Mouse (Mus musculus): Measurements from ENCODE around the gene Tspan9. TPM values are rescaled to one million over a fixed set of nuclear protein-coding genes. Genes with fewer than 3 reads are reported as not detected.
A peak's percentile ranks its signal among the peaks of the same experiment; 100 is the strongest.

Gene Tspan9
- total RNA-seq, 2 experiments from 2014 or later, result 0.26 TPM; not detected in 1

DNA sequence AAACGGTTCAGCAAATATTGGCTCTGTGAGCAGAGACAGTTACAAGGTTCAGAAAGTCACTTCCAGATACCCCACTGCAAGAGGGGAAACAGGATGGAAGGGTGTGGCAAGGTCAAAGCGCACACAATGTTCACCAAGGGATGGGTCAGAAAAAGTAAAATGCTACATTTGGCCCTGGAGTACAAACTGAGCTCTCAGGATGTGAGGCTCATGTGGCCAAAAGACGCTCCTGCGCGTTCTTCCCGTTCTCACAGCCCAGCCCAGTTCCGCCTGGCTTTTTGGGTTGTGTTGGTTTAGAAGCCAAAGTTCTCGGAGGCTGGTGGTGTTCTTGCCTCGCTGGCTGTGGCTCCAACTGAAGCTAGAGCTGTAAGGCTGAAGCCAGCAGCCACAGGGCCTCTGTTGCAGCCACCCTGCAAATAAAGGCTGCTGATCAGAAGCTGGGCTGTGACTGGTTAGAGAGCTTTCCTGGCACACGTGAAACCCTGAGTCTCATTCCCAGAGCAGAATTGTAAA, 9.7 kb downstream of the Tspan9 start:
- ATAC-seq (ENCODE audit: poor library complexity, severe bottlenecking), result no peak

DNA sequence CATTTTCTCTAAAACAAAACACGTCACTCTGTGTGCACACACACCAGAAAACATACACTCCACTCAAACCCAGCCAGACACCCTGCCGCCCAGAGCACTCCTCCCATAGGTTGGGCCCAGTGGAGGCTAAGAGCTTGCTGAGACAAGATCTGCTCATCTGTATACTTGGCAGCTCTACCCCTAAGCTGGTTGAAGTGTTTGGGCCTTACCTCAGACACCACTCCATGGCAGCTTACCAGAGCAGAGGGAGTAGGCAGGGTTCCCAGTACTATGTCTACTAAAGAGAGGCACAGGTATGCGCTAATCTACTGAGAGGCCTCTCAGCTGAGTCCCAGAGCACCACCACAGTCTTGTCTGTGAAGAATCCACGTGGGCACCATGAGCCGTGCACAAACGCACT, 10.8 kb downstream of the Tspan9 start:
- no peak for ATAC-seq (ENCODE audit: poor library complexity, severe bottlenecking)

DNA sequence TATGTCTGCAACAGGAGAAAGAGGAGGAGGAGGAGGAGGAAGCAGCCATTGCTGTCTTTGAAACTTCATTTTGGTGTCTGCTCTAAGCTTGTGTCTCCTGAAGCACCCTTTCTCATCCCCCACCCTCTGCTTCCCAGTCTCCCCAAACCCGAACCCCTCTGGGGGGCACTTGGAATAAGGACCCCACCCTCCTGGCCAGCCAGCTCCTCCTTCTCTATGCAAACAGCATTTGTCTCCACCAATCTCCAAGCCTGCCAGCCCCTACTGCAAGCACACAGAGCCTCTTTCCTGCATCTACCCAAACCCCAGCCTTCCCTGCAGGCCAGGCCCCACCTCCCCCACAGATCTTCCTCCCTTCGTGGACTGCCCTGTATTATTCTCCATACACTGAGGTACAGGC, 12.0 kb downstream of the Tspan9 start:
- no peak for ATAC-seq (ENCODE audit: poor library complexity, severe bottlenecking)

DNA sequence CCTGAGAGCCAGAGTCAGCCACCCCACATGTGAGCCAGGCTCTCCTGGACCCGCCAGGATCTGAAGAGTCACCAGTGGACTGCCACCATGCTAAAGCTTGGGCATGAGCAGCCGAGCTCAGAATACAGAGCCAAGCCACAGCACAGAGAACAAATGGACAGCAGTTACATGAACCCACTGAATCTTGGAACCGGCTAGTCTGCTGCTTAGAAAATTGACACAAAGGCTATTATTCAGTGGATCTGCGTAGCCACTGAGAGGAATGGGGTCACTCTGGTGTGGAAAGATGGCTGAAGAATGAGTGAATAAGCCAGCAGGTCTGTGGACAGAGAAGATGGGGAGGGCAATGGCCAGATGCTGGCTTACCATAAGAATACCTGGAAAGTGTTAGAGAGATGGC, 12.7 kb downstream of the Tspan9 start:
- ATAC-seq (ENCODE audit: poor library complexity, severe bottlenecking), result no peak

DNA sequence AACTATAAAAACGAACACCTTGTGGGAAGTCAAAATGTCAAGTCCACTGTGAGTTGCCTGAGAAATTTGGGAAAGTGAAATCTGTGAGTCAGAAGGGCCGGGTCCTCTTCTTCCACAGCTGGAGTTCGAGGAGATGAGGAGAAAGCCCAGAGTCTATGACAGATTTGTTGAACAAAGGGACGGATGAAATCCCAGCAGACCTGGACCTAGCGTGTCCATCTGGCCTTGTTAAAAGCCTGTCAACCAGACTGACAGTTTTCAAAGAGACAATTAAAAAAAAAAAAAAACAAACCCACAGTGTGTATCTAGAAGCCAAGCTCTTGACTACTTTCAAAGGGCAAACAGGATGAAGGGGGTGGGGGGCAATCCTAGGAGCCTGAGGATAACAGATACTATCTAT, 14.0 kb downstream of the Tspan9 start:
- no peak for ATAC-seq (ENCODE audit: poor library complexity, severe bottlenecking)

DNA sequence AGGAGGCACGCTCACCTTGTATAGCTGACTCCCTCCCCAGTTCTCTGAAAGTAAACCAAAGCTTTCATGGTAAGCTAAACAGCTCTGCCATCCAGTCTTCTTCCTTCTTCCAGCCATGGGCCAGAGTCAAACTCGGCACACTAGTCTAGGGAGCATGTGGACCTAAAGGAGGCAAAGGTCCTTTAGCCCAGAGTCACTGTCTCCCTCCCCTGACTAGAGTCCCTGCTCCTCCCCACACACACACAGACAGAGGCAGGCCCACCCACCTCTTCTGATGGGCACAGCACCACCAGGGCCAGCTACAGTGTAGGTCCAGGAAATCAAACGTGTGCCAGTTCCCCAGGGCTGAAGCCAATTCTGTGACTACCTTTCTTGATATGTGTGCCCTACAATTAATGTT, 16.1 kb downstream of the Tspan9 start:
- ATAC-seq (ENCODE audit: poor library complexity, severe bottlenecking), result no peak

DNA sequence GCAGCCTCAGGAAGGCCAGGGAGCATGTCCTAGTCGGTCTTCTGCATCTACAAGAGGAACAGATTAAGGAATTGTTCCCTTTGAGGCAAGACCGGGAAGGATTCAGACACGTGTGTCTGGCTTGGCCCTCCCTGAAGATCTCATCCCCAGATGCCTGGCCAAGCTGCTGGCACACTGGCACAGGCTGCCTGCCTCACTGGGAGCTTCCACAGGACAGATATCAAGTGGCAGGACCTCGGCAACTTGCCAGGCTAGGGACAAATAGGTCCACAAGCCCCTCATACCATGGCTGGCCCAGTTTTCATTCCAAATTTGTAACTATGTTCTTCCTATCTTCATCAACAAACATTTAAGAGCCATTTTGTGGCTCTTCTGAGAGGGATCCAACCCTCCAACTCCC, 16.5 kb downstream of the Tspan9 start:
- no peak for ATAC-seq (ENCODE audit: poor library complexity, severe bottlenecking)

DNA sequence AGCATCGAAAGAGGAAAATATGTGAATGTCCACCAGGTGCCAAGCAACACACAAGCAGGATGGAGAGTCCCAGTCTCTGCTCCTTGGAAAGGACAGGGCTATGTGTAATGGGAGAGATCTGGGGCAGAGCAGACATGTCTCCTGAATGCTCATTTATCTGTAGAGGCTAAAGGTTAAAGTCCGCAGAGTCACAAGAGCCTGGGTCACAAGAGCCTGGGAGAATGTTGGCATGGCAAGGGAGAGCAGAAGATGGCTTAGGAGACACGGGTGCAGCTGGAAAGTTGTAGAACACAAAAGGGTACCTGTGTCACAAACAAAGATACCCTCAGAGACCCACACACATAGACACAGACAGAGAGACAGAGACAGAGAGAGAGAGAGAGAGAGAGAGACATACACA, 17.9 kb downstream of the Tspan9 start:
- no peak for ATAC-seq (ENCODE audit: poor library complexity, severe bottlenecking)

DNA sequence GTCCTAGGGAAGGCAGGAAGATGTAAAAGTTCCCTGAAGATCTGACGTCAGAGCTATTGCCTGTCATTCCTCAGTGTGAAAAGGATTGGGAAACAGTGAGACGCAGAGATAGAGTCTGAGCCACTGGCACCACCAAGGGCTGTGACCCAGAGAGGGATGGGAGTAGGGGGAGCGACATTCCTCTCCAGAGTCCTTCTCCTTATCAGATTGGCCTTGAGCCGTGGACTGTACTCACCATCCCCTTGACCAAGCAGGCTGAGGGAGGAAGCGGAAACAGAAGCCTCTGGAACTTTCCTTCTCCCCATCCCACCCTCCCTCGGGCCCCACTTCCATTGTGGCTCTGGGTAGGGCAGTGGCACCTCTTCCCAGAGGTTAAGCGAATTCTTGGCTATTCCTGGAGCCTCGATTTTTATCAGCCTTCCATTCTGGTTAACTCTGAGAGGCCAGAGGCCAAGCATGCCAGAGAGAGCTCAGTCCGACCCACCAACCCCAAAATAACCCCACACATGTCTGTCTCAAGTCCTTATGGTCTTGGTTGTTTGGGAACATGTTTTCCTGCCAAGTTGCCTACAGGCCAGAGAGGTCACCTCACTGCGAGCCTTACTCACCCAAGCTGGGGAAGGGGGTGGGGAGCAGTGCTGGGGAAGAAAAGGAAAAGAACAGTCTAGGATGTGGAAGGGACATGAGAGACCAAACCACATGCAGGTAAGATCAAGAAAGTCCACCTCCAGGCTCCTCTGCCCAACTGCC, 19.0 kb downstream of the Tspan9 start:
- no peak for ATAC-seq (ENCODE audit: poor library complexity, severe bottlenecking)

DNA sequence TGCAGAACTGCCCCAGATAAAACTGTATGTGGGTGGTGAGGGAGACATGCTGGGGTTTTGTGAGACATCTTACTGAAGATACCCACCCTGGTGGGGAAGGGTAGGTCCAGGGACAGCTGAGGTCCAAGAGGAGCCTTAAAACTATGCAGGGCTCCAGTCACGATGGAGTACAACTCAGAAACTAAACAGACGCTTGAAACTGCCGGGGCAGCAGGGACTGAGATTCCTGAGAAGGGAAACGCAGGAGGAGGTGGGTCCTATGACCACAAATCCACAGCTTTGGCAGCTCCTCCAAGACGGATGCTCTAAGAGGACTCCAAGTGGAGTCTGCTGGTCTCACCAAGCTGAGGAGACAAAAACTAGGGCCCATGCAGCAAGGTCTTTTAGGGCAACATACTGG, 21.3 kb downstream of the Tspan9 start:
- no peak for ATAC-seq (ENCODE audit: poor library complexity, severe bottlenecking)

DNA sequence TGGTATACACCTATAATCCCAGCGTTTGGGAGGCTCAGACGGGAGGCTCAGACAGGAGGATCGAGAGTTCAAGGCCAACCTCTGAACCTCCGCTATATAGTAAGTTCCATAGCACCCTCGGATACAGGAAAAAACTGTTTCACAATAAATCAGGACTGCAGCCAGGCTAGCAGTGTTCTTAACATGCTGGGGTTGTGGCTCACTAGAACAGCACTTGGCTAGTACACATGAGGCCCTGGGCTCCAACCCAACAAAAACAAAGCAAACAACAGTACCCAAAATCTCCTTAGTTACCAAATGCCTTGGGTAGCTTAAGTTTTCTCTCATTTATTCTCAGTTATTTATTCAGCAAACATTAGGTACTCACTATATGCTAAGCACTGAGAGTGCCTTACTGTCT, 21.7 kb downstream of the Tspan9 start:
- no peak for ATAC-seq (ENCODE audit: poor library complexity, severe bottlenecking)

DNA sequence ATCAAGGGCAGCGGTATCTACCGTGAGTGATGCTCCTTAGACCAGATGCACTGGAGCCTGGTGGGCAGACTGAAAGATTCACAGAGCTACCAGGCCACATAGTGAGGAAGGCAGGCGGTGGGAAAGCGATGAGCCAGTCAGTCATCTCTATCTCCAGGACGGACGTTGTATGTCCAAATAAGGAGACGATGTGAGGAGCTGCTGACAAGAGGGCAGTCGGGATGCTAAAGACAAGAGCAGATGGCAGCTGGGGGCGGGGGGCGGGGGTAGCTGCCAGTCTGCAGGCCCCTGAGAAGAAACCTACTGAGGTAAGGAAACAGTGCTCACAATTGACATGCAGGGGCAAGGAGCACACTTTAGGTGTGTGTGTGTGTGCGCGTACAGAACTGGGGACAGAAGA, 22.6 kb downstream of the Tspan9 start:
- ATAC-seq (ENCODE audit: poor library complexity, severe bottlenecking), result no peak

DNA sequence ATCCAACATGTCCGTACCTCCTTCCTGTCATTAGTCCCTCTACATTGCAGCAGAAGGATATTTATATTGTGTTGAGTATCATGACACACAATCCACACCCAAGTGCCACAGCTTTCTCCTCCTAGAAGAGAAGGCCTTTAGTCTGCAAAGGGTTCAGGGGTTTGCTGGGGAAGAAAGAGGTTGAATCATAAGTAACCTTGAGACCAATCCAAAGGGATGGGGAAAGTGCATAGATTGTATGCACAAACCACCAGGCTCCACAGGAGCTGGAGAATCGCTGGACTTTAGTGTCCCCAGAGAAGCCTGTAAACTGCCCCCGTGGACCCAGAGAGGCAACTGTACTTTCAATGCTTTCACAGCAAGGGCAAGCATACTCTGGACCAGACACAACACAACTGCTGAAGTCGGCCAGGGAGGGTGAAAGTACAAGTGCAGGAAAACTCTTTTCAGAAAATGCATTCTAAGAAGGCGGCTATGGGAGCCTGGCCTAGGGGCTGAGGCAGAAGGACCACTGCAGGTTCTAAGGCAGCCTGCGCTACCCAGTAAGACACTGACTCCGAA, 24.6 kb downstream of the Tspan9 start:
- no peak for ATAC-seq (ENCODE audit: poor library complexity, severe bottlenecking)

DNA sequence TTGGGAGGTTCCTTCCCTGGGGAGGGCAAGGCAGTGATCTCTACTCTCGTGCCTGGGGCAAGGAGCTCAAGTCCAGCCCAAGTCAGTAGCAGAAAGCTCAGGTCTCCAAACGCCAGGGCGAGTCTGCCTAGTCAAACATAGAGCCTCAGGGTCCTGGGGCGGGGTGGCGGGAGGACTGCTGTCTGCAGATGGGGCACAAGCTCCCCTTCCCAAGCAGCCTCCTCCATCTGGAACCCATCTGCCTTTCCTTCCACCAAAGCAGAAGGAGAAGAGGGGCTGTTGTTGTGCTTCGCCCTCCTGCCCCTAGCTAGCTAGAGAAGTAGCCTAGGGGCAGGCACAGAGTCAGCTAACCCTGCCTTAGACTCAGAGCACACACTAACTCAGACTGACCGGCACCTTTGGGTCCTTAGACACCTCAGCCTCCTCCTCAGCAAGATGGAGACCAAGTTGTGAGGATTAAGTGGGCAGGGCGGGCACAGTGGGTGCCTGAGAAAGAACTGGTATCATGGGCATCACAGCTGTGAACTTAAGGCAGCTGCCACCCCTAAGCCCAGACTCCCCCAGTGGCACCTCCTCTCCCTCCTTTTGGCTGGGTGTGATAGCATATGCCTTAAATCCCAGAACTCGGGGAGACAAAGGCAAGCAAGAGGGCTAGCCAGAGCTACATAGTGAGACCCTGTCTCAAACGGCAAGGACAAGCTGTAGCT, 26.4 kb downstream of the Tspan9 start:
- ATAC-seq (ENCODE audit: poor library complexity, severe bottlenecking), result no peak

DNA sequence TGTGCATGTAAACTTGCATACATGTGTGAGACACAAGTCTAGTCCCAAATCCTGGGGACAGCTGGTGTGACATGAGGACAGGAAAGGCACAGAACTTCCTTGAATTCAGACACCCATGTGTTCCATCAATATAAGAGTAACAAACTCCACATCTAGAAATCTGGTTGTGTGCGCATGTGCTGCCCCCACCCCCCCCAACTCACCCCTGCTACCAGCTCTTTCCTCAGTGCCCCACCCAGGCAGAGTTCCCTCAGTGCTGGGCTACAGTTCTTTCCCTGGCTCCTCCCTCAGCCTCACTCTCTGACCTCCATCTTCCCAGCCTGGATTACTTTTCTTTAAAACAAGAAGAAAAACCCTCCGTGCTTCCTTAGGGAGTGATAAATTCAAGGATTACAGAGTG, 27.1 kb downstream of the Tspan9 start:
- ATAC-seq (ENCODE audit: poor library complexity, severe bottlenecking), result no peak

DNA sequence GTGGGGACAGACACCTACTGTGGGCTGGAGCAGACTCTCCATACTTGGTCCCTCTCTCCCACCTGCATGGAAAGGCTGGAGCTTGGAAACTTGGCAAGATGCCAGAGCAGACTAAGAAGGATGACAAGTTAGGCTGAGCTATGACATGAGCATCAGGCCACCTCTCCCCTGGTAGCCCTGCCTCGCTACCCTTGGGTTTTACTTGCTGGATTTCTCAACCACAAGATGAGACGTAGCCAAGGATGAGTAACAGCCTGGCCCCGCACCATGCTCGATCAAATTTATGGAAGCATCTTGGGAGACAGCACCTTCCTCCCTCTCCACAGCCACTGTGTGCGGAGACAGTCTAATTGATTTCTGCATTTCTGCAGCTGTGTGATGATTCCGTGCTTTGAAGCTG, 28.3 kb downstream of the Tspan9 start:
- ATAC-seq (ENCODE audit: poor library complexity, severe bottlenecking), result no peak

DNA sequence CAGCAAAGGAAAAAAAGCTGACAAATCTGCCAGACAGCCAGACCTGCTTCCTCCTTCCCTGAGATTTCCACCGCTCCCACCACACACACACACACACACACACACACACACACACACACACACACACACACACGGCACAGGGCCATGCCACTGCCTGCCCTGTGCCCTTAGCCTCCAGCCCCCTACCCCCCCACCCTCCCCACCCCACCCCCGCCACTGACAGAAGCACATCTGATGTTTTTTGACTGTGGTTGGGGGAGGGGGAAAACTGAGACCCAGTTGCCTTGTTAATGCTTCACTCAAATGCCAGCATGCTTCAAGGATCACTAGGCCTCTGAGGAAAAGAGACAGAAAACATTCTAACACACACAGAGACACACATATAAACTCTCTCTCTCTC, 30.8 kb downstream of the Tspan9 start:
- no peak for ATAC-seq (ENCODE audit: poor library complexity, severe bottlenecking)

DNA sequence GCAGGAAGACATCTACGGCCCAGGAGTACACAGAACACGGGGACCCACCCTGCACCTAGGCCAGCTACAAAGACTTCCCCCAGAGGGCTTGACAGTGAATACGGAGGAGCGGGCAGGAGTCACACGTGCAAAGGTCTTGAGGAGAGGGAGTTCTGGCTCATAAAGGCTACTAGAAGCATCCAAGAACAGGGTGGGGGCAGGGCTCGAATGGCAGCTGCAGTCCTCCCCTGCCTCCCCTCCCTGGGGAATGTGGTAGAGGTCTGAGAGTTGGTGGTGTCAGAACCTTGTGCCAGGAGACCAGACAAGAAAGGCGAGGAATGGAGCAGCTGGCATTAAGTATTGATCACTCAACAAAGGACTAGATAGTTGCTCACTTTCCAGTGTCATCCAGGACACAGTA, 31.6 kb downstream of the Tspan9 start:
- ATAC-seq (ENCODE audit: poor library complexity, severe bottlenecking), result no peak

DNA sequence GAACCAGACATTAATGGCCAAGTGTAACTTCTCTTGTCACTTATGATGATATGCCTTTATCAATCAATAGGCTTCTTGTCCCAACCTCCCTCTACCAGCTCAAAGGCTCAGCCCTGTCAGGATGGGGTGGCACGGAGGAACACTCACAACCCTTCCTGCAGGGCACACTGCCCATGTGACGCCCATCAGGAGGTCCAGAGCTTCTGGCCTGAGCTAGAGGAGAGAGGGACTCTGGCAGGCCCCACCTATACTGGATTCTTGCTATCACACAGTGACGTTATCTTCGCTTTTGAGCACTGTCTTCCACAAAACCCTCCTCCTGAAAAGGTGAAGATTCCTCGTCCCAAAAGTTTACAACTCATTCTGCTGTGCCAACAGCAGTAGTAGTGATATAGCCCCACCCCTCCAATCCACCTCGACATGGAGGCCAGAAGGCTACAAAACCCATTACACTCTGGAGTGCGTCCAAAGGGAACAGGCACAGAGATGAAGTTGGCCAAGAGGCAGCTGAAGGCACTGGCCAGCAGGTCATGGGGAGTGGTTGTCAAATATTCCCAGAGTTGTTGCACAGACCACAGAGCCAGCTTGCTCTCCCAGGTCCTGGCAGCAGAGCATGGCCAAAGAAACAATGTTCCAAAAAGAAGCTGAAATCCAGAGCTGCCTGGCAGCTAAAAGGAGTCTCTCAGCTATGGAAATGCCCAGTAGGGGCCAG, 34.9 kb downstream of the Tspan9 start:
- ATAC-seq (ENCODE audit: poor library complexity, severe bottlenecking), result no peak

DNA sequence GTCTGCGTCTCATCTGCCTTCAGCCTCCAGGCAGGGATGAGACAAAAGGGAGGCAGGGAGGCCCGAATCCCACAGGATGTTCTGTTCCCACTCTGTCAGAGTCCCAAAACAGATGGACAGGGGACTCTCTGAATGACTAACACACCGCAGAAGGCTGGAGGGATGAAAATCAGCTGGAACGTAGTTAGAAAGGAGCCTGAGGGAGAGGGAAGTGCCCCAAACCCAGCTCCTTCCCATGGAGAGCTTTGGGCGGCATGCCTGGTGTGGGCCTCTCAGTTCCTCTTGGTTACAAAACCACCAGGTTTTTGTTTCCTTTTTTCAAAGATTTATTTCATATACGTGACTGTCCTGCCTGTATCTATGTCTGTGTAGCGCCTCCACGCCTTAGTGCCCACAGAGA, 35.7 kb downstream of the Tspan9 start:
- peak; percentile 87 for ATAC-seq (ENCODE audit: poor library complexity, severe bottlenecking)

DNA sequence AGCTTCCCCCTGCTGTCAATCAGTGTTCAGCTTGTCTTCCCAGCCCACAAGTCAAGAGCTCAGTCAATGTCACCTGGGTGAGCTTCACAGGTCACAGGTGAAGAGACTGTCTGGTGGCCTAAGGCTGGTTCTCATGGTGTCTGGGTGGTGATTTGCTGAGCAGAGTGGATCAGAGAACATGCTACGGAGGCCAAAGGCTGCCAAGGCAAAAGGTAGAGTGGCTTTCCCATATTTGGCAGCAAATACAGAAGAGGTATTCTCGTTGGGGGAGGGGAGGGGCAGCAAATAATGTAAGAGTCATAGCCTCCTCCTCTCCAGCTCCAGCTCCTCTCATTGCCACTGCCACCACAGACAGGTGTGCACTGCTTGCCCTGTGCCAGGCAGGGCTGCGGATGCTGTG, 37.2 kb downstream of the Tspan9 start:
- ATAC-seq (ENCODE audit: poor library complexity, severe bottlenecking), result no peak

Data from megakaryocyte, adult 5-6 weeks (primary cell).